Mouse (Mus musculus): Measurements from ENCODE around the gene Morn3. TPM values are rescaled to one million over a fixed set of nuclear protein-coding genes. Genes with fewer than 3 reads are reported as not detected.
A peak's percentile ranks its signal among the peaks of the same experiment; 100 is the strongest.

Gene Morn3
- polyA plus RNA-seq, 1 experiment from 2014 or later: not detected

DNA sequence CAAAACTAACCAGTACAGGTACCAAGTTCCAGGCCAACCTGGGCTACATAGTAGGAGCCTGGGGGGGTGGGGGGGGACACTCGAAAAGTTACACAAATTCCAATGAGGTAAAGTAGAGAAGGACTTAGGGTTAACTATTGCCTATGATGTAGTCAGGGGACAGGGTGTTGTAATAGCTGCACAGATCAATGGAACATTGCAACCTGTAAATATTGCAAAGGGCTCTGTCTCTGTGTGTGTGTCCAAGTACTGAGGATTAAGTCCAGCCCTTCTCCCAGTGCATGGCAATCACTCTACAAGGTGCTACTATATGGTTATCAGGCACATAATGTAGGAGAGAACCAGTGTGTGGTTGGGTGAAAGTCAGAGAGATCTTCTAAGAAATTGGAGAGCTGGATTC, 45.9 kb downstream of the Morn3 start:
- Histone ChIP-seq H3K27me3 (no peaks in the 10 kb centered on the region), H3K9ac (replicated peaks) (no peak overlapping the region), H3K4me3 (no peak overlapping the region), H3K36me3 (no peaks in the 10 kb centered on the region), H3K4me2 (replicated peaks) (no peak overlapping the region), H3K9me3 (no peaks in the 10 kb centered on the region), H3K4me1 (no peaks in the 10 kb centered on the region; the same call in 1 of the 2 replicates), H3K27ac (replicated peaks) (no peak overlapping the region)
- no peak for ATAC-seq (ENCODE audit: low FRiP score, low read depth)
- WGBS: 64% methylated on average over 1 of the region's 1 CpGs

DNA sequence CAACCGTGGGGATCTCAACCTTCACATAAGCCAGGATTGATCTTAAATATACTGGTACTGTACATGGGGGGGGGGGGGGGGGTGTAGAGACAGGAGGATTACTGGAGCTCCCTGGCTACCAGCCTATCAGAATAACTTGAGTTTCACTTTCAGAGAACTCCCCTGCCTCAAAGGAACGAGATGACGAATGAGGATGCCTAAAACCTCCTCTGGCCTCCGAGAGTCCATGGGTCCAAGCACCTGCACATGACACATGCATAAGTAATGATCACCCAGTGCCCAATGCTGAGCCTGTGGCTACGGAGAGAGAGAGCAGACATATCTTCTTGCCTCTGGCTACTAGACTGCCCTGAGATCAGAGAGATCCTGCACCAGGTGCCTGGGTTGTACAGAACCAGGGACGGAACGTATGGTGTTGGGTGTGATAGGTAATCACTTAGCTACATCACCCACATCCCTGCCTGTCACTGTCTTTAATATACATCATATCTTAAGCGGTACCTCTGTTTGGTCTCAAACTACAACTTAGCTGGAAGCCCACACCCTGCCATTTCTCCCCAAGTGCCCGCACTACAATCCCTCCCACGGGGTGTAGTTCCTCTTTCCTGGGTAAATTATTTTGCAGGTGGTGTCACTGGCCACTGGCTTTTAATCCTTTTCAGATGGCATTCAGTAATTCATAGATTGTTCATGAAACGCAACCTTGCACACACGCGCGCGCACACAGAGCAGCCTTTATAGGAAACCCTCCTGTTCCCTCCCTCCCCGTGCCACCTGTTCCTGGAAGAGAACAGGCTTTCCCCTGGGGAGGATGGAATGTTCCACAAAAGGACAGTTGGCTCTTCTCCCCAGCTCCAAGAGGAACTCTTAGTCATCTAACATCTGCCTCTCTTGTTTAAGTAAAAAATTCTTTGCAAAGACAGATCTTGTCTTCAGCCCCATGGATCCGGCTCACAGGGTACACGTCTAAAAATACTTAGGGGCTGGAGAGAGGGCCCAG, 49.3 kb downstream of the Morn3 start:
- no peaks in the 10 kb centered on the region for H3K9me3 ChIP-seq
- no peak overlapping the region for H3K4me3 ChIP-seq
- WGBS: 92% methylated on average over 18 of the region's 18 CpGs
- H3K9ac ChIP-seq (replicated peaks): no peak overlapping the region
- peaks cover 10% of the 10 kb centered on the region for H3K4me1 ChIP-seq
- no peaks in the 10 kb centered on the region for H3K36me3 ChIP-seq
- no peaks in the 10 kb centered on the region for H3K27me3 ChIP-seq
- no peak overlapping the region for H3K4me2 ChIP-seq (replicated peaks)
- H3K27ac ChIP-seq (replicated peaks): no peak overlapping the region
- ATAC-seq (ENCODE audit: low FRiP score, low read depth): no peak

- Histone ChIP-seq H3K4me1 (peaks cover 31% of the 10 kb centered on the region), H3K4me2 (replicated peaks) (no peak overlapping the region; the same call in 1 of the 2 replicates), H3K27ac (replicated peaks) (no peak overlapping the region), H3K36me3 (no peaks in the 10 kb centered on the region), H3K9me3 (no peaks in the 10 kb centered on the region), H3K4me3 (no peak overlapping the region), H3K27me3 (no peaks in the 10 kb centered on the region), H3K9ac (replicated peaks) (no peak overlapping the region)
- WGBS: 0% methylated on average over 1 of the region's 1 CpGs
- no peak for ATAC-seq (ENCODE audit: low FRiP score, low read depth)
Observed at GRCm38 (mm10) chr5:122994910-122995309, 51.9 kb downstream of the Morn3 start.

DNA sequence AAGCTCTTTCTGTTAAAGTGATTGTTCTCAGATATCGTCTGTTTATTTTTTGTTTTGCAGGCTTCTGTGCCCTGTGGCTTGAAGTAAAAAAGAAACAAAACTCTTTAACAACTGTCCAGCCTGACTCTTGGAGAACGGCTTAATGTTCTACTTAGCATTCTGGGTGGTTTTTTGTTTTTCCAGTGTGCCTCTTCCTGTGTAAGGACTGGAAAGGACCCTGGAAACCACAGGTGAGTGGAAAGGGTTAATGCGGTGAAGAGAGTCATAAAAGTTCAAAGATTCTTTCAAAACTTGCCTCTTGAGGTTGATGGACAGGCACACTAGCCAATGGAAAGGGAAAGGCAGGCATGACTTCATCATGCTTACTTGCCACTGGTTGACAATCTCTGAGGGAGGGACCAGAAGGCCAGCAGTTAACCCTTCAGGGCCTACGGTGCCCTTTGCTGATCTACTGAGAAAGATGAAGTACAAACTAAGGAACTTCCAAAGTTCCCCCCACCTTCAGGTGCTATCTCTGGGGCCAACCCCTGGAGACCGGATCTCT, 52.4 kb downstream of the Morn3 start:
- Histone ChIP-seq H3K36me3 (no peaks in the 10 kb centered on the region), H3K4me2 (replicated peaks) (no peak overlapping the region; the same call in none of the 2 replicates), H3K27ac (replicated peaks) (no peak overlapping the region), H3K4me3 (no peak overlapping the region), H3K9me3 (no peaks in the 10 kb centered on the region), H3K9ac (replicated peaks) (no peak overlapping the region), H3K4me1 (peaks cover 36% of the 10 kb centered on the region), H3K27me3 (no peaks in the 10 kb centered on the region)
- ATAC-seq (ENCODE audit: low FRiP score, low read depth): peak; percentile 87
- WGBS: 13% methylated on average over 5 of the region's 5 CpGs

DNA sequence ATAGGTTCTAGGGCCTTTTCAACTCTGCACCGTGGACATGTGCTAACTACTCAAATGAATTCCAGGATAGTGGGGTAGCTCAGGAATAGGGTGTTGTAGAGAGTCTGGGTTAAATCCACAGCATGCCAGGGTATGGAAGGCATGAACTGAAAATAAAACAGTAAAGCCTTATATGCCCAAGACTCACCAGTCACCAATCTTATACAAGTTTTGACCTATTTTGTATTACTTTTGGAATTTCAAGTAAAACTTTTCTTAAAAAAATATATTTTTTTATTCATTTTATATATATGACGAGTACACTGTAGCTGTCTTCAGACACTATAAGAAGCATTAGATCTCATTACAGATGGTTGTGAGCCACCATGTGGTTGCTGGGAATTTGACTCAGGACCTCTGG, 53.0 kb downstream of the Morn3 start:
- Histone ChIP-seq H3K4me1 (peaks cover 37% of the 10 kb centered on the region), H3K9ac (replicated peaks) (no peak overlapping the region), H3K9me3 (no peaks in the 10 kb centered on the region), H3K27me3 (no peaks in the 10 kb centered on the region), H3K4me3 (no peak overlapping the region), H3K4me2 (replicated peaks) (no peak overlapping the region; the same call in 1 of the 2 replicates), H3K27ac (replicated peaks) (no peak overlapping the region), H3K36me3 (no peaks in the 10 kb centered on the region)
- no peak for ATAC-seq (ENCODE audit: low FRiP score, low read depth)
- 54% methylated on average over 2 of the region's 2 CpGs for WGBS

GRCm38 (mm10) chr5:122991350-122992004, 55.3 kb downstream of the Morn3 start:
- Histone ChIP-seq H3K4me3 (peak overlapping the region; percentile 75; the same call in 1 of the 2 replicates), H3K4me2 (replicated peaks) (peak overlapping the region; percentile 97), H3K36me3 (no peaks in the 10 kb centered on the region), H3K9me3 (no peaks in the 10 kb centered on the region), H3K27ac (replicated peaks) (peak overlapping the region; percentile 54), H3K27me3 (no peaks in the 10 kb centered on the region), H3K4me1 (peaks cover 53% of the 10 kb centered on the region), H3K9ac (replicated peaks) (peak overlapping the region; percentile 34; the same call in 1 of the 2 replicates)
- no peak for ATAC-seq (ENCODE audit: low FRiP score, low read depth)
- 30% methylated on average over 5 of the region's 5 CpGs for WGBS

DNA sequence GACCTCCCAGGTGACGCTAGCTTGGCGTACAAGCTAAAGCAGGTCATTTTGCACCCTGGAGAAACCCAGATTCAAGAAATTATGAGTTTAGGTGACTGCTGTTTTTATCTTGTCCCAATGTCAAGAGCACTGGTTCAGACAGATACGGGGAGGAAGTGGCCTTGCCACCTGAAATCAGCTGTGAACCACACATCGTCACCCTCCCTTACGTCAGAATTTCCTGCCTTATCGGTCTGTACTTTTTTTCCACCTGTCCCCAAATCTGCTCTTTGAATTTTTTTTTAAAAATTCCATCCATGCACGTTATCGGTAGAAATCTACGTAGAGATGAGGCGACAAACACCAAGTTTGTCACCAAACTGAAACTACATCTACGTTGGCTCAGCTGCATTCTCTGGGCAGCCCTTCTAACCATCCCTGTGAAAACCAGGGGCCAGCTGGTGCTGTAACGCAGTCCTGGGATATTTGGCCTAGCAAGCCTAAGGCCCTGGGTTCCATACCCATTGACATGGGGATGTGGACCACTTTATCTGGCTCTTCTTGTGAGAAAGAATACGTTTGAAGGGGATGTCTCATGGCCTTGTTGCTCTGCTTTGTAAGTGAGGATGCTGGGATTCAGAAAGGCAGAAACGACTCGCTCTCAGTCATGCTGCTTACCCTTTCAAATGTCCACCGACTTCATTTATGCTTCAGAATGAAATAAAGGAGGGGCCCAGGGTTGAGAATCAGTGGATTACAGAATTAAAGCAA, 56.2 kb downstream of the Morn3 start:
- H3K36me3 ChIP-seq: no peaks in the 10 kb centered on the region
- peak overlapping the region; percentile 54 for H3K27ac ChIP-seq (replicated peaks)
- H3K27me3 ChIP-seq: no peaks in the 10 kb centered on the region
- H3K4me1 ChIP-seq: peaks cover 62% of the 10 kb centered on the region
- ATAC-seq (ENCODE audit: low FRiP score, low read depth): no peak
- WGBS: 6% methylated on average over 16 of the region's 16 CpGs
- H3K4me3 ChIP-seq: peak overlapping the region; percentile 75
- peak overlapping the region; percentile 81 for H3K9ac ChIP-seq (replicated peaks)
- no peaks in the 10 kb centered on the region for H3K9me3 ChIP-seq
- H3K4me2 ChIP-seq (replicated peaks): peak overlapping the region; percentile 97

DNA sequence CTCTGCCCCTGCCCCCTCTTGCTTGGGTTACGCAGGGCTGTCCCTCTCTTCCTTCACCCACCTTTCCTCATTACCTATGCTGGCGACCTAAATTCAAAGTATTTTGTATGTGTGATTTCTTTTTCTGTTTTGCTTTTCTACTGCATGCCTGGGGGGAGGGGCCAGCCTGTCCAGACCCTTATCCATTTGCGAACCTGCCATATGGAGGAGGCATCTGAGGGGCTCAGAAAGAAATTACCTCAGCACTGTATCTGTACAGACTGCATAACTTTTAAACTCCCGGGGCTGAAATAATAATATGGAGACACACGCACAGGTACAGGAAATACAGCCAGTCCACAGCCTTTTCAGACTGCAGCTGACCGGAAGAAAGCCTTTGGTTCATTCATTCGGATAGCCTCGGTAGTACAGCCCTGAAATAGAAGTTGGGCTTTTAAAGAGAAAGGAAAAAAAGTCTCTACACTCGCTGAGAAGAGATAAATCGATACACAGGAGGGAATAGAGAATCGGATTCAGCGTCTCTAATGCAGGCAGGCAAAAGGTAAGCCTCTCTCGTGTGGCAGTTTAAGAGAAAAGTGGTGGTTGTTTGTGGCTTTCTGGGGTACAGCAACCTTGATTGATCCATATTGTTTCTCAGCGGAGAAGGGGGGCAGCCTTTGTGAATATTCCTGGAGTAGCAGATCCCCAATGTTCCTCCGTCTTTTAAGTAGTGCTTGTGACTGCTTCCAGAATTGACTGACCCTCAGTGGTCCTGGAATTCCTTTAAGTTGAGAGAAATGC, 57.1 kb downstream of the Morn3 start, which contains the start of gene Kdm2b:
Gene Kdm2b (minus strand): TSS at position 273 of the 780 bp plus-strand sequence.
- H3K4me3 ChIP-seq: peak within 1 kb of the TSS; percentile 75
- 2% methylated on average over 15 of the region's 15 CpGs for WGBS
- peak within 1 kb of the TSS; percentile 81 for H3K9ac ChIP-seq (replicated peaks)
- ATAC-seq (ENCODE audit: low FRiP score, low read depth): peak; percentile 32; the same call in 1 of the 2 replicates
- no peaks in the 10 kb centered on the region for H3K27me3 ChIP-seq
- no peaks in the 10 kb centered on the region for H3K9me3 ChIP-seq
- peak within 1 kb of the TSS; percentile 91 for H3K27ac ChIP-seq (replicated peaks)
- no peaks in the 10 kb centered on the region for H3K36me3 ChIP-seq
- H3K4me2 ChIP-seq (replicated peaks): peak within 1 kb of the TSS; percentile 97
- peaks cover 67% of the 10 kb centered on the region for H3K4me1 ChIP-seq

DNA sequence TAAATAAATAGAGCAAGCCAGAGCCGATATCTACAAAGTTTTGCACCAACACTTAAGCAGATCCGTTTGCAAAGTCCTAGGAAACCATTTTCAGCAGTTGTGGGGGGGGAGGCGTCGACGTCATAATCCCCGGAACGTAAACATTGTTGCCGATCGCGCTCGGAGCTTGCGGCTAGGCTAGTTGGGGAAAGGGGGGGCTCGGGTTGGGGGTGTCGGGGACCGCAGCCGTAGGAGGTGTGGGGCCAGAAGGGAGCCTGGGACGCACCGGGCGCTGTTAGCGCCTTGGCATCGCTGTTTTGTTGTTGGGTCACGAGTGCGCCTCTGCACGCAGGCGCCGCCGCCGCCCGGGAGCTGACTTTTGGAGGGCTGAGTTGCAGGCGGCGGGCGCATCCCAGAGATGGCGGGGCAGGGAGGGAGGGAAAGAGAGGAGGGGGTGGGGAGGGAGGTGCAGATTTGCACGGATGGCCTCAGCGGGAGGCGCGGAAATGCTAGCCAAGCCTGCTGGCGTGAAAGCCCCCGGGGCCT, 57.8 kb downstream of the Morn3 start:
- Histone ChIP-seq H3K4me1 (peaks cover 63% of the 10 kb centered on the region), H3K4me2 (replicated peaks) (peak overlapping the region; percentile 97), H3K4me3 (peak overlapping the region; percentile 75), H3K27ac (replicated peaks) (peak overlapping the region; percentile 91), H3K27me3 (no peaks in the 10 kb centered on the region), H3K36me3 (no peaks in the 10 kb centered on the region), H3K9me3 (no peaks in the 10 kb centered on the region), H3K9ac (replicated peaks) (peak overlapping the region; percentile 81)
- ATAC-seq (ENCODE audit: low FRiP score, low read depth): peak; percentile 35; the same call in 1 of the 2 replicates
- under 1% methylated on average over 39 of the region's 39 CpGs for WGBS

DNA sequence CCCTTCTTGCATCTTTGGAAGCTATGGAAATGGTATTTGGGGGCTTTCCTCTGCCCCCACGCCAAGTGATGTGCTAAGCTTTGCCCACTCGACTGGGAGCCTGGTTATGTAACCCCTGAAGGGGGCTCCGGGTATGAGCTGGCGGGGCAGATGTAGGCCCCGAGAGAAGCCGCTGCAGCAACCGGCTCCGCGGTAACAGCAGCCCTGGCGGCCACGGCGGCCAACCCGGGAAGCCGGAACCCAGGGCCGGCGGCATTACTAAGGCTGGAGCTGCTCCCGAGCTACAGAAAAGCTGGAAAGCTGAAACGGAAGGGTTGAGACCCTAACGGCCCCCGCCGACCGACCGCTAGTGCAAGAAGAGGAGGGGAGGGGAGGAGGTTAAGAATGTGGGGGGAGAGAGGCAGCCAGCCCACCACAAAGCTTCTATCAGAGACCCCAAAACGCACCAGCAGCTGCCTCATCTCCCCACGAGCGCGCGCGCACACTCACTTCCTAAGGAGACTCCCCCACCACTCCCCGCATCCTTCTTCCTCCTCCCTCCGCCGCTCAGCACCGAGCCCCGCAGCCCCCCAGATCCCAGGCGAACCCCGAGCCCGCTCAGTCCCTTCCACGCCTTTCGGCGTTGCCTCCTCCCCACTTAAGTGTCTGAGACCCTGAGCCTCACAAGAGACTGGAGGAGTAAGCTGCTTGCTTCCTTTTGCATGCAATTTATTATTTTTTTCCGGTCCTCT, 58.6 kb downstream of the Morn3 start:
- Histone ChIP-seq H3K36me3 (no peaks in the 10 kb centered on the region), H3K9ac (replicated peaks) (peak overlapping the region; percentile 81), H3K27ac (replicated peaks) (peak overlapping the region; percentile 91), H3K27me3 (no peaks in the 10 kb centered on the region), H3K4me3 (peak overlapping the region; percentile 75), H3K4me2 (replicated peaks) (peak overlapping the region; percentile 97), H3K9me3 (no peaks in the 10 kb centered on the region), H3K4me1 (peaks cover 62% of the 10 kb centered on the region)
- 0% methylated on average over 38 of the region's 41 CpGs for WGBS
- ATAC-seq (ENCODE audit: low FRiP score, low read depth): 0 out of 2 replicates have a peak, but pooled peaks have one; percentile 5

All from midbrain, embryonic 12.5 days (tissue).